Mouse (Mus musculus) heart, adult 8-10 months (tissue): ENCODE data around the gene Myo3a. TPM values are rescaled to one million over a fixed set of nuclear protein-coding genes. Genes with fewer than 3 reads are reported as not detected.

ENCODE experiments used
- DNase-seq: peaks from one replicate; pipeline ENCODE4 v3.0.0; 2022; ENCODE audit warnings: low spot score
- microRNA-seq: library from miRNA; unstranded; fragments of <30 nt; microRNA quantifications from one replicate; pipeline ENCODE4 v1.2.0, GENCODE M21; 2022
- total RNA-seq, 4 experiments: library from RNA; stranded (reverse); gene quantifications; 2 replicates each; pipeline ENCODE4 v1.2.4; 2022

Myo3a gene
- total RNA-seq, 4 experiments from 2014 or later: not detected

DNA sequence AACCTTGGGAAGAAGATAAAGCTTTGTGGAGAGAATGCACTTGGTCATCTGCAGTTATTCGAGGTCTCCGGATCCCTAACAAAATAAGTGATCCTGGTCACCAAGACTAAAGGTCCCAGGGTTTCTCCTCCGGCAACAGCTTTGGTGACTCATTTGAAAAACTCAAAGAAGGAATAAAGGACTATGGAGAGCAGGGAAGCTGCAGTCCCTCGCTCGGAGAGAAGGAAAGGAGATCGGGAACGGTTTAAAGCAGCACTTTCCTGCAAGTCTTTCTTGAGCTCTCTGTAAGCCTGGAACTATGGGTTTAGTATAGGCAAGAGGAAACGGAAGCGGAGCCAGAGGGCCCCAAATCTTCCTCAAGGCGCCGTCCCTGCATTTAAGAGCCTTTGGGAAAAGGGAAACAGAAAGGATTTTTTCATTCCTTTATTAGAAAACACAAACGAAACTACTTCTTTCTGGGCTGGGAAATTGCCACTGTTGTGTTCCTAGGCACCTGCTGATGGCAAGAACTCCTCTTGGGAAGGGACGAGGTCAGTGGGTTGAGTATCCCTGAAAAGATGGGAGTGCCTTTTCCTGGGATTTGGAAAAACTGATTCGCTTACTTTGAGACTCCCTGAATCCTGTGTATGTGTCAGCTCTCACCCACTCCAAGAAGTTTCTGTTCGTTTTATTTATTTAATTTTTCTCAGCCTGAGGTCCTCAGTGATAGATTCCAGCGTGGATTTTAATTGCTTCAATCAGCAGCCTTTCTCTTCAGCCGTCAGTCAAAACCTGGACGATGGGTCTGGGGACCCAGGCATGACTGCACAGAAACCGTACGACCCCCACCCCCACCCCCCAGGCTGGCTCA, 393.9 kb downstream of the Myo3a start:
- no peak for DNase-seq

GRCm38 (mm10) chr2:22621828-22622731, 394.8 kb downstream of the Myo3a start, which contains the start of gene Gad2:
Gene Gad2 (plus strand): TSS chr2:22622205.
- no peak for DNase-seq

GRCm38 (mm10) chr2:22623111-22624070, 396.1 kb downstream of the Myo3a start:
- DNase-seq: no peak

- no peak for DNase-seq
Observed at GRCm38 (mm10) chr2:22624188-22624975, 397.1 kb downstream of the Myo3a start.

- DNase-seq: no peak
Observed at GRCm38 (mm10) chr2:22625096-22625960, 398.0 kb downstream of the Myo3a start.

GRCm38 (mm10) chr2:22627147-22627666, 399.9 kb downstream of the Myo3a start:
- no peak for DNase-seq

GRCm38 (mm10) chr2:22627819-22628432, 400.6 kb downstream of the Myo3a start:
- no peak for DNase-seq

- DNase-seq: peak; percentile 9
Observed at GRCm38 (mm10) chr2:22634766-22635165, 407.5 kb downstream of the Myo3a start.

DNA sequence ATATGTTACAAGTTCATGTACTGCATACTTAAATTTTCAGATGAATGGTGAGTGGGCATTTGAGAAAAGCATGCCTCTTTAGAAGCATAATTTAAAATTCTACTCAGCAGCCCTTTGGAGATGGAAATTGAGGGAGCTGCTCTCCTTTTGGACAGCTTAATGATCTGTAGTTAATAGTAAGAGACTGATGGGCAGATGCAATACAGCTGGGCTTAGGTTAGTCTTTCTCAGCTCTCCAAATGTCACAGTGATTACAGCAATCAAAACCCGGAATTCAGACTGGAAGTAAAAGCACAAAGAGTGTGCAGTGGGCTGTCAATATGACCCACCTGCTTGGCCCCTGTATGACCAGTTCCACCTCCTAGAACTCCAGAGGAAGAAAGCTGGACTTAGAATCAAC, 418.8 kb downstream of the Myo3a start:
- no peak for DNase-seq

DNA sequence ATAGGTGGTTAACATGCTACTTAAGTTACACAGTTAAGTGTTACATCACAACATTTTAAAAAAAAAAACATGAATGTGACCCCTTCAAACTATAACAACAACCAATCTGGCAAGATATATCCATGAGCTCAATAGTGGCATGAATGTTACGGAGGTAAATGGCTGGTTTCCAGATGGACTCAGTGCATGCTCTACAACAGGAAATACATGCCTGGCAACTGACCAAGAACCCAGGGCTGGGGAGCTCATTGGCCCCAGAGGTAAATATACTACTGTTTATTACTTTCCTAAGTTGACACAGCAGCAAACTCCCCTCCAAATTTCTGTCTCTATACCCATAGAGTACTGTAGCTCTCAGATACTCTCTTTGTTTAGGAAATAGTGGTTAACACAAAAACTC, 421.1 kb downstream of the Myo3a start:
- no peak for DNase-seq

GRCm38 (mm10) chr2:22651826-22652225, 424.5 kb downstream of the Myo3a start:
- no peak for DNase-seq

GRCm38 (mm10) chr2:22663731-22664130, 436.4 kb downstream of the Myo3a start:
- DNase-seq: no peak

Small RNA genes within 50 kb of the gene (microRNA-seq; reads per million reads assigned to microRNA genes)
- gene Gm23636 (not detected), gene Mir3967 (not detected)
